Comparison of ENCODE assay signal across 29 mouse cellular contexts in genomic region chr5:14892242-14892641, GRCm38 (mm10). TPM values are rescaled to one million over a fixed set of nuclear protein-coding genes. Genes with fewer than 3 reads are reported as not detected.
DNase-seq lines count a peak whose midpoint lies in the region; ATAC-seq and TF ChIP-seq lines count a peak whose summit lies in the region.
"Had no signal": no experiment of that assay in that cellular context is flagged by ENCODE, and none has a peak within 500 bp of the region (broad histone marks: within the 10 kb centered on the region; RNA-seq: fewer than 3 reads in every experiment).

No protein-coding gene starts in this region.

- 32% methylated on average over 3 of the region's 3 CpGs for WGBS in heart, embryonic 14.5 days
- WGBS in midbrain, postnatal 0 days: 80% methylated on average over 3 of the region's 3 CpGs
- WGBS in midbrain, embryonic 16.5 days: 79% methylated on average over 3 of the region's 3 CpGs
- 56% methylated on average over 3 of the region's 3 CpGs for WGBS in intestine, embryonic 16.5 days
- WGBS in forebrain, embryonic 13.5 days: 81% methylated on average over 3 of the region's 3 CpGs

- 0 out of 2 replicates have a peak, but pooled peaks have one; percentile 43 for ATAC-seq in heart, embryonic 14.5 days (ENCODE audit: insufficient number of reproducible peaks, insufficient read depth, low FRiP score, low read depth)
- ATAC-seq in midbrain, postnatal 0 days (ENCODE audit: low FRiP score): 0 out of 2 replicates have a peak, but pooled peaks have one; percentile 32
- ATAC-seq in midbrain, embryonic 16.5 days: no peak
- 0 out of 2 replicates have a peak, but pooled peaks have one; percentile 52 for ATAC-seq in intestine, embryonic 16.5 days
- no peak for ATAC-seq in forebrain, embryonic 13.5 days
- ATAC-seq: forebrain, embryonic 15.5 days had no signal

- no peak overlapping the region for H3K9ac ChIP-seq in heart, embryonic 14.5 days (ENCODE audit: low read length)
- no peak overlapping the region for H3K9ac ChIP-seq in midbrain, postnatal 0 days (replicated peaks; ENCODE audit: low read length, poor library complexity, severe bottlenecking)
- H3K9ac ChIP-seq in midbrain, embryonic 16.5 days (ENCODE audit: low read depth, low read length): no peak overlapping the region
- no peak overlapping the region for H3K9ac ChIP-seq in intestine, embryonic 16.5 days (ENCODE audit: low read depth, low read length)
- no peak overlapping the region for H3K9ac ChIP-seq in forebrain, embryonic 13.5 days
- H3K9ac ChIP-seq: embryonic facial prominence, embryonic 13.5 days; embryonic facial prominence, embryonic 15.5 days; forebrain, embryonic 12.5 days; forebrain, embryonic 15.5 days had no signal

- no peak overlapping the region for H3K4me2 ChIP-seq in heart, embryonic 14.5 days (ENCODE audit: low read length)
- no peak overlapping the region for H3K4me2 ChIP-seq in midbrain, postnatal 0 days (ENCODE audit: low read depth, low read length, poor library complexity, severe bottlenecking)
- H3K4me2 ChIP-seq in midbrain, embryonic 16.5 days (ENCODE audit: low read length): no peak overlapping the region
- H3K4me2 ChIP-seq in intestine, embryonic 16.5 days (ENCODE audit: low read depth, low read length): no peak overlapping the region
- no peak overlapping the region for H3K4me2 ChIP-seq in forebrain, embryonic 13.5 days
- H3K4me2 ChIP-seq: embryonic facial prominence, embryonic 13.5 days; embryonic facial prominence, embryonic 15.5 days; forebrain, embryonic 12.5 days; forebrain, embryonic 15.5 days had no signal

- H3K9me3 ChIP-seq in heart, embryonic 14.5 days (ENCODE audit: control insufficient read depth, low read length): no peaks in the 10 kb centered on the region
- H3K9me3 ChIP-seq in midbrain, postnatal 0 days (ENCODE audit: low read length): peaks cover 8% of the 10 kb centered on the region; the same call in 1 of the 2 replicates
- H3K9me3 ChIP-seq in midbrain, embryonic 16.5 days (replicated peaks; ENCODE audit: control insufficient read depth, low read length, poor library complexity, severe bottlenecking): no peaks in the 10 kb centered on the region
- H3K9me3 ChIP-seq in intestine, embryonic 16.5 days (ENCODE audit: control insufficient read depth, low read length): no peaks in the 10 kb centered on the region
- H3K9me3 ChIP-seq in forebrain, embryonic 13.5 days (replicated peaks): 0 out of 2 replicates have a peak, but pooled peaks cover 6% of the 10 kb centered on the region
- H3K9me3 ChIP-seq: embryonic facial prominence, embryonic 13.5 days had no signal

- intact Hi-C loops in heart, postnatal 25 days (cut with DNase I): no loop called here

- H3K27me3 ChIP-seq in heart, embryonic 14.5 days (ENCODE audit: control insufficient read depth, insufficient read depth, low read length): no peaks in the 10 kb centered on the region
- H3K27me3 ChIP-seq in midbrain, postnatal 0 days (ENCODE audit: insufficient read depth, low read length): no peaks in the 10 kb centered on the region
- no peaks in the 10 kb centered on the region for H3K27me3 ChIP-seq in midbrain, embryonic 16.5 days (ENCODE audit: control insufficient read depth, insufficient read depth, low read depth, low read length)
- H3K27me3 ChIP-seq in intestine, embryonic 16.5 days (replicated peaks; ENCODE audit: control insufficient read depth, insufficient read depth, low read length): no peaks in the 10 kb centered on the region
- H3K27me3 ChIP-seq in forebrain, embryonic 13.5 days: no peaks in the 10 kb centered on the region
- H3K27me3 ChIP-seq: embryonic facial prominence, embryonic 13.5 days; embryonic facial prominence, embryonic 15.5 days; forebrain, embryonic 12.5 days; forebrain, embryonic 15.5 days had no signal

- H3K27ac ChIP-seq in heart, embryonic 14.5 days (replicated peaks in 1 of 2; ENCODE audit: control insufficient read depth in 1 of 2, insufficient read depth in 1 of 2, low read depth in 2 of 2, low read length in 2 of 2): no peak overlapping the region
- H3K27ac ChIP-seq in midbrain, postnatal 0 days (ENCODE audit: low read depth, low read length): no peak overlapping the region
- H3K27ac ChIP-seq in midbrain, embryonic 16.5 days (ENCODE audit: low read length): no peak overlapping the region
- H3K27ac ChIP-seq in intestine, embryonic 16.5 days (ENCODE audit: low read length): no peak overlapping the region
- H3K27ac ChIP-seq in forebrain, embryonic 13.5 days: no peak overlapping the region
- H3K27ac ChIP-seq: embryonic facial prominence, embryonic 13.5 days; embryonic facial prominence, embryonic 15.5 days; forebrain, embryonic 10.5 days; forebrain, embryonic 12.5 days; forebrain, embryonic 15.5 days had no signal

- no peaks in the 10 kb centered on the region for H3K36me3 ChIP-seq in heart, embryonic 14.5 days (ENCODE audit: control insufficient read depth, insufficient read depth, low read length)
- no peaks in the 10 kb centered on the region for H3K36me3 ChIP-seq in midbrain, postnatal 0 days (ENCODE audit: insufficient read depth, low read length)
- H3K36me3 ChIP-seq in midbrain, embryonic 16.5 days (ENCODE audit: control insufficient read depth, insufficient read depth, low read length): no peaks in the 10 kb centered on the region
- H3K36me3 ChIP-seq in intestine, embryonic 16.5 days (ENCODE audit: control insufficient read depth, insufficient read depth, low read length): no peaks in the 10 kb centered on the region
- no peaks in the 10 kb centered on the region for H3K36me3 ChIP-seq in forebrain, embryonic 13.5 days (ENCODE audit: poor library complexity, severe bottlenecking)
- H3K36me3 ChIP-seq: embryonic facial prominence, embryonic 13.5 days; embryonic facial prominence, embryonic 15.5 days; forebrain, embryonic 10.5 days; forebrain, embryonic 12.5 days; forebrain, embryonic 15.5 days had no signal

- TF ChIP-seq CTCF in midbrain, postnatal 0 days (IDR thresholded peaks at IDR 0.05): no peak

- DNase-seq in heart, postnatal 25 days (ENCODE audit: low spot score): no peak
- no peak for DNase-seq in midbrain, postnatal 0 days (ENCODE audit: low spot score)
- DNase-seq: adrenal gland, adult 2 months; adrenal gland, postnatal 10 days; adrenal gland, postnatal 25 days; cerebellum, adult 11 months; cerebellum, adult 18-20 months; cerebellum, adult 8-10 months; cerebellum, adult 9-11 months; cerebellum, postnatal 14 days; cerebellum, postnatal 36 days; embryo, embryonic 11 days had no signal

- H3K4me3 ChIP-seq in heart, embryonic 14.5 days (ENCODE audit: control insufficient read depth in 1 of 2, insufficient read depth in 1 of 2, low read depth in 1 of 2, low read length in 2 of 2): no peak overlapping the region
- H3K4me3 ChIP-seq in midbrain, postnatal 0 days (ENCODE audit: low read depth, low read length): no peak overlapping the region
- H3K4me3 ChIP-seq in midbrain, embryonic 16.5 days (ENCODE audit: low read depth, low read length): no peak overlapping the region
- no peak overlapping the region for H3K4me3 ChIP-seq in intestine, embryonic 16.5 days (ENCODE audit: low read length)
- no peak overlapping the region for H3K4me3 ChIP-seq in forebrain, embryonic 13.5 days
- H3K4me3 ChIP-seq: embryonic facial prominence, embryonic 13.5 days; embryonic facial prominence, embryonic 15.5 days; erythroblast, embryonic 14.5 days; forebrain, embryonic 10.5 days; forebrain, embryonic 12.5 days; forebrain, embryonic 15.5 days had no signal

- H3K4me1 ChIP-seq in heart, embryonic 14.5 days (ENCODE audit: control insufficient read depth in 2 of 2, insufficient read depth in 2 of 2, low read length in 2 of 2): 0 out of 4 replicates have a peak, but pooled peaks cover 0 to 2% of the 10 kb centered on the region in 2 experiments
- no peaks in the 10 kb centered on the region for H3K4me1 ChIP-seq in midbrain, postnatal 0 days (ENCODE audit: insufficient read depth, low read length)
- H3K4me1 ChIP-seq in midbrain, embryonic 16.5 days (ENCODE audit: control insufficient read depth, insufficient read depth, low read length): no peaks in the 10 kb centered on the region
- no peaks in the 10 kb centered on the region for H3K4me1 ChIP-seq in intestine, embryonic 16.5 days (ENCODE audit: control insufficient read depth, insufficient read depth, low read length)
- no peaks in the 10 kb centered on the region for H3K4me1 ChIP-seq in forebrain, embryonic 13.5 days
- H3K4me1 ChIP-seq: embryonic facial prominence, embryonic 13.5 days; embryonic facial prominence, embryonic 15.5 days; forebrain, embryonic 10.5 days; forebrain, embryonic 12.5 days; forebrain, embryonic 15.5 days had no signal

RNA-seq across cellular contexts. Expression of gene Gm9758, which starts 22.5 kb away (rescaled TPM):
- polyA plus RNA-seq in heart, embryonic 14.5 days (2014; fragmentation: Nextera tagmentation; extraction: Ambion mirVana): not detected in 2 replicates
- not detected for total RNA-seq in heart, postnatal 25 days (2021)
- total RNA-seq in midbrain, postnatal 0 days (2014; rRNA removed): not detected in 2 replicates
- polyA plus RNA-seq in midbrain, postnatal 0 days (2015; fragmentation: Nextera tagmentation; extraction: Ambion mirVana): not detected in 2 replicates
- polyA plus RNA-seq in midbrain, embryonic 16.5 days (2015; fragmentation: Nextera tagmentation; extraction: Ambion mirVana): not detected in 2 replicates
- polyA plus RNA-seq in intestine, embryonic 16.5 days (2015; fragmentation: Nextera tagmentation; extraction: Ambion mirVana): not detected in 2 replicates
- polyA plus RNA-seq in forebrain, embryonic 13.5 days (2015; fragmentation: Nextera tagmentation; extraction: Ambion mirVana): not detected in 2 replicates
- total RNA-seq: adrenal gland, adult 2 months; adrenal gland, postnatal 10 days; adrenal gland, postnatal 25 days; adrenal gland, postnatal 4 days; common myeloid progenitor, adult 5-6 weeks; ES-E14; MEL had no signal
- polyA plus RNA-seq: adrenal gland, adult 2 months; brain, embryonic 14.5 days; C2C12; embryonic facial prominence, embryonic 11.5 days; embryonic facial prominence, embryonic 13.5 days; embryonic facial prominence, embryonic 15.5 days; erythroblast, embryonic 14.5 days; forebrain, embryonic 10.5 days; forebrain, embryonic 12.5 days; forebrain, embryonic 15.5 days had no signal

RNA-seq across cellular contexts. Expression of gene Speer4e, which starts 46.0 kb away (rescaled TPM):
- 0.14 TPM in 1 of 2 replicates, not detected in the other for polyA plus RNA-seq in heart, embryonic 14.5 days (2014; fragmentation: Nextera tagmentation; extraction: Ambion mirVana)
- not detected for total RNA-seq in heart, postnatal 25 days (2021)
- not detected in 2 replicates for total RNA-seq in midbrain, postnatal 0 days (2014; rRNA removed)
- polyA plus RNA-seq in midbrain, postnatal 0 days (2015; fragmentation: Nextera tagmentation; extraction: Ambion mirVana): not detected in 2 replicates
- not detected in 2 replicates for polyA plus RNA-seq in midbrain, embryonic 16.5 days (2015; fragmentation: Nextera tagmentation; extraction: Ambion mirVana)
- not detected in 2 replicates for polyA plus RNA-seq in intestine, embryonic 16.5 days (2015; fragmentation: Nextera tagmentation; extraction: Ambion mirVana)
- not detected in 2 replicates for polyA plus RNA-seq in forebrain, embryonic 13.5 days (2015; fragmentation: Nextera tagmentation; extraction: Ambion mirVana)
- total RNA-seq: adrenal gland, adult 2 months; adrenal gland, postnatal 10 days; adrenal gland, postnatal 25 days; adrenal gland, postnatal 4 days; common myeloid progenitor, adult 5-6 weeks; MEL had no signal
- polyA plus RNA-seq: adrenal gland, adult 2 months; brain, embryonic 14.5 days; C2C12; embryonic facial prominence, embryonic 11.5 days; embryonic facial prominence, embryonic 13.5 days; embryonic facial prominence, embryonic 15.5 days; erythroblast, embryonic 14.5 days; forebrain, embryonic 10.5 days; forebrain, embryonic 12.5 days; forebrain, embryonic 15.5 days had no signal

Comparison
In these comparisons a context has a peak if more than half of its experiments do, and no peak if none do; other contexts are left out.
1. ATAC-seq: peak in heart, embryonic 14.5 days (single experiment), midbrain, postnatal 0 days (single experiment) and intestine, embryonic 16.5 days (single experiment); none in midbrain, embryonic 16.5 days (single experiment) and forebrain, embryonic 13.5 days (single experiment).